Mouse (Mus musculus) olfactory bulb, adult 2 months (tissue): ENCODE measurements at regions not wholly inside any gene's neighbourhood (a gene's known extent, or its start where the extent isn't known, plus 50 kb on each side); places are given as distances from the start of the nearest gene placed in this dataset.
"Not testable (repeated sequence)": the region's sequence is repeated elsewhere in the genome, so short reads cannot be mapped to it uniquely, and the experiment has no call there.

Experiments used
- H3K27ac ChIP-seq: fragments of 200-500 bp; 2 replicates; pipeline ENCODE4 v1.5.1; 2012; ENCODE audit warnings: low read depth, low read length; ENCODE audit not compliant: insufficient read depth
- H3K4me1 ChIP-seq: fragments of 200-500 bp; 2 replicates; pipeline ENCODE4 v1.6.1; 2012; ENCODE audit warnings: low read length; ENCODE audit not compliant: control insufficient read depth, insufficient read depth
- H3K4me3 ChIP-seq: fragments of 200-500 bp; 2 replicates; pipeline ENCODE4 v1.5.1; 2012; ENCODE audit warnings: mild to moderate bottlenecking, low read depth, low read length, moderate library complexity; ENCODE audit not compliant: insufficient read depth
- CTCF ChIP-seq: fragments of 200-500 bp; IDR thresholded peaks from 2 replicates; pipeline ENCODE4 v1.5.1; 2012; ENCODE audit warnings: low read depth, mild to moderate bottlenecking, low read length, moderate library complexity; ENCODE audit not compliant: insufficient read depth
- POLR2A ChIP-seq: fragments of 200-500 bp; IDR thresholded peaks from 2 replicates; pipeline ENCODE4 v1.6.1; 2012; ENCODE audit warnings: mild to moderate bottlenecking, low read depth, low read length, moderate library complexity; ENCODE audit not compliant: insufficient read depth
- WGBS: fragments of 180-500 bp; shearing (Covaris S2); methylation state at CpG from one replicate; pipeline ENCODE4 v1.1.7; 2018; 5-methylcytosine and 5-hydroxymethylcytosine counted together

GRCm38 (mm10) chr3:53792541-53792940 lies 52.3 kb upstream of the Gm10985 start:
- H3K27ac ChIP-seq: no peak overlapping the region
- H3K4me3 ChIP-seq: no peak overlapping the region
- 89% methylated on average over 1 of the region's 1 CpGs for WGBS
- H3K4me1 ChIP-seq: peaks cover 2% of the 10 kb centered on the region; the same call in 1 of the 2 replicates
- TF ChIP-seq CTCF: no peak
- no peak for TF ChIP-seq POLR2A

- Histone ChIP-seq H3K27ac (no peak overlapping the region), H3K4me3 (no peak overlapping the region), H3K4me1 (no peaks in the 10 kb centered on the region)
- no peak for TF ChIP-seq POLR2A
- TF ChIP-seq CTCF: no peak
These were observed 55.2 kb upstream of the Gm10985 start for GRCm38 (mm10) chr3:53789706-53790105.

GRCm38 (mm10) chr3:53785201-53785600 lies 59.7 kb upstream of the Gm10985 start:
- Histone ChIP-seq H3K4me3 (no peak overlapping the region), H3K27ac (no peak overlapping the region), H3K4me1 (no peaks in the 10 kb centered on the region)
- TF ChIP-seq POLR2A (no peak), CTCF (no peak)
- WGBS: 75% methylated on average over 3 of the region's 3 CpGs

GRCm38 (mm10) chr3:53776668-53777067 lies 68.2 kb upstream of the Gm10985 start:
- H3K27ac ChIP-seq: no peak overlapping the region
- no peak for TF ChIP-seq POLR2A
- no peak overlapping the region for H3K4me3 ChIP-seq
- 48% methylated on average over 5 of the region's 5 CpGs for WGBS
- no peaks in the 10 kb centered on the region for H3K4me1 ChIP-seq

GRCm38 (mm10) chr3:53767601-53768000 lies 77.3 kb upstream of the Gm10985 start:
- TF ChIP-seq POLR2A (no peak), CTCF (no peak)
- Histone ChIP-seq H3K27ac (no peak overlapping the region), H3K4me3 (no peak overlapping the region), H3K4me1 (no peaks in the 10 kb centered on the region)

- TF ChIP-seq CTCF: no peak
- TF ChIP-seq POLR2A: no peak
- peaks cover 2% of the 10 kb centered on the region; the same call in 1 of the 2 replicates for H3K4me1 ChIP-seq
- no peak overlapping the region for H3K4me3 ChIP-seq
- 94% methylated on average over 2 of the region's 2 CpGs for WGBS
- H3K27ac ChIP-seq: no peak overlapping the region
These were observed 80.9 kb upstream of the Gm10985 start for GRCm38 (mm10) chr3:53763981-53764380.

GRCm38 (mm10) chr3:53761514-53762075 lies 83.3 kb upstream of the Gm10985 start:
- Histone ChIP-seq H3K27ac (no peak overlapping the region), H3K4me1 (peaks cover 2% of the 10 kb centered on the region), H3K4me3 (no peak overlapping the region)
- 42% methylated on average over 11 of the region's 11 CpGs for WGBS
- TF ChIP-seq POLR2A (no peak), CTCF (no peak)

GRCm38 (mm10) chr3:53756115-53756853 lies 88.6 kb upstream of the Gm10985 start:
- no peak overlapping the region for H3K4me3 ChIP-seq
- TF ChIP-seq POLR2A: no peak
- no peak for TF ChIP-seq CTCF
- H3K4me1 ChIP-seq: peaks cover 3% of the 10 kb centered on the region
- 14% methylated on average over 10 of the region's 10 CpGs for WGBS
- peak overlapping the region; percentile 80; the same call in 1 of the 2 replicates for H3K27ac ChIP-seq

GRCm38 (mm10) chr3:53737161-53737560 lies 80.0 kb upstream of the Frem2 start:
- Histone ChIP-seq H3K4me1 (no peaks in the 10 kb centered on the region), H3K4me3 (no peak overlapping the region), H3K27ac (no peak overlapping the region)
- TF ChIP-seq POLR2A (no peak), CTCF (no peak)
- WGBS: 90% methylated on average over 4 of the region's 4 CpGs

GRCm38 (mm10) chr3:53735607-53736006 lies 78.5 kb upstream of the Frem2 start:
- not testable (repeated sequence) for H3K4me1 ChIP-seq, H3K27ac ChIP-seq, H3K4me3 ChIP-seq
- 94% methylated on average over 3 of the region's 3 CpGs for WGBS

GRCm38 (mm10) chr3:53735147-53735546 lies 78.0 kb upstream of the Frem2 start:
- Histone ChIP-seq H3K4me3 (no peak overlapping the region), H3K27ac (no peak overlapping the region), H3K4me1 (no peaks in the 10 kb centered on the region)
- 32% methylated on average over 5 of the region's 5 CpGs for WGBS
- TF ChIP-seq CTCF (no peak), POLR2A (no peak)
